Mouse (Mus musculus) small intestine, adult 2 months (tissue): ENCODE data around the gene Mylk2.

Experiments
- CTCF ChIP-seq: fragments of 200-500 bp; IDR thresholded peaks from 2 replicates; pipeline ENCODE4 v1.5.1; 2012; ENCODE audit warnings: low read depth, mild to moderate bottlenecking, control low read depth, inconsistent platforms, low read length, moderate library complexity, mixed read lengths; ENCODE audit not compliant: insufficient replicate concordance, insufficient read length; ENCODE audit errors: extremely low read depth
- POLR2A ChIP-seq: fragments of 200-500 bp; IDR thresholded peaks from 2 replicates; pipeline ENCODE4 v1.6.1; 2012; ENCODE audit warnings: low read depth, mild to moderate bottlenecking, control low read depth, inconsistent platforms, low read length, moderate library complexity

DNA sequence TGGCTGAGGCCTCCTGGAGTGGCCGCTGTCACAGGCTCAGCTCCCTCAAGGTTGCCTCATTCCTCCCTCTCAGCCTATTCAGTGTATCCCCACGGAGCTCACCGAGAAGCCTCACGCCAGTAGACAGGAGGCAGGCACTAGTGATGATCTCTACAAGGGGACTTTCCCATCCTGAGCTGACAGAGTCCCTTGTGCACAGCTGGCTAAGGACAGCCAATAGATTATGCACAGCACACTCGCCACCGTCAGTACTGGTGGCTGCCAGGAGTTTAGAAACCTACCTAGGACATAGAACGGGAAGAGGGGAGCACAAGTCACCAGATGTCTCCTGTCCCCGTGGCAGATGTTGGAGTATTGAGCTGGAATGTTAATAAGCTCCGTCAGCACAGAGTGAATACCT, 6.5 kb downstream of the Mylk2 start:
- no peak for TF ChIP-seq POLR2A
- no peak for TF ChIP-seq CTCF
